Mouse (Mus musculus): ENCODE data around the gene Pax2.

Pax2 gene

GRCm38 (mm10) chr19:44749061-44749990 is 6.5 kb upstream of the Pax2 start:
- DNase-seq: peak in 1 of 2 experiments; percentile 54

- peak; percentile 87 to 93 for DNase-seq
Measured at GRCm38 (mm10) chr19:44750051-44751041, 5.5 kb upstream of the Pax2 start.

- DNase-seq: no peak
Measured at GRCm38 (mm10) chr19:44751042-44751441, 4.8 kb upstream of the Pax2 start.

GRCm38 (mm10) chr19:44751551-44751950 is 4.3 kb upstream of the Pax2 start:
- no peak for DNase-seq

- peak in 1 of 2 experiments; percentile 59 for DNase-seq
Measured at GRCm38 (mm10) chr19:44752056-44752940, 3.5 kb upstream of the Pax2 start.

GRCm38 (mm10) chr19:44753361-44753760 is 2.5 kb upstream of the Pax2 start:
- DNase-seq: peak in 1 of 2 experiments; percentile 43

- peak; percentile 88 to 90 for DNase-seq
Measured at GRCm38 (mm10) chr19:44754461-44755377, 1.1 kb upstream of the Pax2 start.

GRCm38 (mm10) chr19:44755378-44755692 is 510 bp upstream of the Pax2 start:
- no peak for DNase-seq

- DNase-seq: peak; percentile 82 to 85
Measured at GRCm38 (mm10) chr19:44756421-44757230, 781 bp downstream of the Pax2 start.

GRCm38 (mm10) chr19:44757231-44757871 is 1.5 kb downstream of the Pax2 start:
- DNase-seq: peak in 1 of 2 experiments; percentile 67

GRCm38 (mm10) chr19:44758846-44759245 is 3.0 kb downstream of the Pax2 start:
- DNase-seq: peak in 1 of 2 experiments; percentile 53

- peak in 1 of 2 experiments; percentile 63 for DNase-seq
Measured at GRCm38 (mm10) chr19:44759531-44760118, 3.8 kb downstream of the Pax2 start.

- peak in 1 of 2 experiments; percentile 51 for DNase-seq
Measured at GRCm38 (mm10) chr19:44760259-44761131, 4.7 kb downstream of the Pax2 start.

- DNase-seq: peak in 1 of 2 experiments; percentile 52
Measured at GRCm38 (mm10) chr19:44762121-44762621, 6.3 kb downstream of the Pax2 start.

GRCm38 (mm10) chr19:44770268-44771050 is 14.6 kb downstream of the Pax2 start:
- DNase-seq: peak in 1 of 2 experiments; percentile 17

- DNase-seq: no peak
Measured at GRCm38 (mm10) chr19:44771499-44771898, 15.7 kb downstream of the Pax2 start.

GRCm38 (mm10) chr19:44781987-44782386 is 26.1 kb downstream of the Pax2 start:
- DNase-seq: no peak
